Mouse (Mus musculus) MEL (cell line): ENCODE results near the gene Fus. TPM values are rescaled to one million over a fixed set of nuclear protein-coding genes. Genes with fewer than 3 reads are reported as not detected.

Experiments
- DNase-seq: peaks from one replicate; pipeline ENCODE4 v3.0.0; 2011; ENCODE audit warnings: low read depth, low spot score
- H3K27ac ChIP-seq: 2 replicates; pipeline ENCODE4 v1.5.1; 2012; ENCODE audit warnings: low read depth, mild to moderate bottlenecking, control low read depth, low read length, moderate library complexity; ENCODE audit not compliant: control insufficient read depth
- H3K27me3 ChIP-seq, 2 experiments: fragments of 150-350 bp in 1 of 2; sonication (generic) in 1 of 2; 2 replicates each; pipeline ENCODE4 v1.6.1; 2012; ENCODE audit warnings: low read length in 2 of 2, mild to moderate bottlenecking in 2 of 2, improper control_type of control experiment in 1 of 2, moderate library complexity in 1 of 2; ENCODE audit not compliant: insufficient read depth in 2 of 2, control insufficient read depth in 1 of 2
- H3K36me3 ChIP-seq, 2 experiments: 2 replicates each; pipeline ENCODE4 v1.6.1; 2012 to 2014; ENCODE audit warnings: low read length in 2 of 2, improper control_type of control experiment in 1 of 2, inconsistent platforms in 1 of 2, mild to moderate bottlenecking in 1 of 2; ENCODE audit not compliant: insufficient read depth in 2 of 2, control insufficient read depth in 1 of 2
- H3K4me1 ChIP-seq, 2 experiments: fragments of 150-350 bp in 1 of 2; sonication (generic) in 1 of 2; 2 replicates each; pipeline ENCODE4 v1.6.1; 2012; ENCODE audit warnings: low read length in 2 of 2, improper control_type of control experiment in 1 of 2, mild to moderate bottlenecking in 1 of 2; ENCODE audit not compliant: insufficient read depth in 2 of 2, control insufficient read depth in 1 of 2
- H3K4me3 ChIP-seq, 2 experiments: fragments of 150-350 bp in 1 of 2; sonication (generic) in 1 of 2; 2 replicates each; pipeline ENCODE4 v1.5.1; 2012; ENCODE audit warnings: low read depth in 2 of 2, low read length in 2 of 2, mild to moderate bottlenecking in 2 of 2, moderate library complexity in 2 of 2, control low read depth in 1 of 2, improper control_type of control experiment in 1 of 2; ENCODE audit not compliant: control insufficient read depth in 1 of 2, insufficient read depth in 1 of 2
- H3K79me2 ChIP-seq: 2 replicates; pipeline ENCODE4 v1.6.1; 2012; ENCODE audit warnings: mild to moderate bottlenecking, low read length, moderate library complexity; ENCODE audit not compliant: control insufficient read depth, poor library complexity, insufficient read depth
- H3K9ac ChIP-seq: 2 replicates; pipeline ENCODE4 v1.6.1; 2012; ENCODE audit warnings: low read depth, mild to moderate bottlenecking, control low read depth, low read length, moderate library complexity; ENCODE audit not compliant: control insufficient read depth, poor library complexity, severe bottlenecking
- H3K9me3 ChIP-seq: fragments of 150-350 bp; sonication (generic); replicated peaks from 2 replicates; pipeline ENCODE4 v1.6.1; 2012; ENCODE audit warnings: mild to moderate bottlenecking, low read length, improper control_type of control experiment, moderate library complexity; ENCODE audit not compliant: insufficient read depth
- CHD1 ChIP-seq: IDR thresholded peaks from 2 replicates; pipeline ENCODE4 v1.6.1; 2012; ENCODE audit warnings: low read depth, mild to moderate bottlenecking, inconsistent platforms, low read length, improper control_type of control experiment
- CTCF ChIP-seq, 3 experiments: IDR thresholded peaks in 2 of 3; conservative IDR thresholded peaks in 1 of 3; 2 replicates each; pipeline ENCODE4 v1.5.1; 2011 to 2012; ENCODE audit warnings: low read length in 3 of 3, low read depth in 2 of 3, mild to moderate bottlenecking in 2 of 3, improper control_type of control experiment in 1 of 3, inconsistent platforms in 1 of 3, mixed read lengths in 1 of 3, moderate library complexity in 1 of 3; ENCODE audit not compliant: control insufficient read depth in 1 of 3, insufficient read depth in 1 of 3, poor library complexity in 1 of 3, severe bottlenecking in 1 of 3
- E2F4 ChIP-seq: IDR thresholded peaks from 2 replicates; pipeline ENCODE4 v1.6.1; 2011; ENCODE audit warnings: low read depth, low read length, improper control_type of control experiment, borderline replicate concordance
- EP300 ChIP-seq, 2 experiments: IDR thresholded peaks; 2 replicates each; pipeline ENCODE4 v1.6.1; 2011; ENCODE audit warnings: improper control_type of control experiment in 2 of 2, low read length in 2 of 2, low read depth in 1 of 2, mild to moderate bottlenecking in 1 of 2
- ETS1 ChIP-seq: IDR thresholded peaks from 2 replicates; pipeline ENCODE4 v1.6.1; 2012; ENCODE audit warnings: low read depth, mild to moderate bottlenecking, inconsistent platforms, low read length, improper control_type of control experiment, moderate library complexity
- GABPA ChIP-seq: IDR thresholded peaks from 2 replicates; pipeline ENCODE4 v1.6.1; 2012; ENCODE audit warnings: low read depth, mild to moderate bottlenecking, inconsistent platforms, low read length, improper control_type of control experiment, moderate library complexity
- KAT2A ChIP-seq: conservative IDR thresholded peaks from 2 replicates; pipeline ENCODE4 v1.6.1; 2012; ENCODE audit warnings: low read depth, low read length, improper control_type of control experiment, inconsistent platforms
- MAFK ChIP-seq: IDR thresholded peaks from 2 replicates; pipeline ENCODE4 v1.6.1; 2011; ENCODE audit warnings: low read depth, mild to moderate bottlenecking, low read length, improper control_type of control experiment, borderline replicate concordance
- MAX ChIP-seq: IDR thresholded peaks from 2 replicates; pipeline ENCODE4 v1.6.1; 2011; ENCODE audit warnings: low read length, improper control_type of control experiment
- MEF2A ChIP-seq: IDR thresholded peaks from 2 replicates; pipeline ENCODE4 v1.6.1; 2014; ENCODE audit warnings: low read depth, mild to moderate bottlenecking, inconsistent platforms, low read length, improper control_type of control experiment; ENCODE audit not compliant: poor library complexity, insufficient replicate concordance, severe bottlenecking; ENCODE audit errors: extremely low read depth
- MXI1 ChIP-seq: IDR thresholded peaks from 2 replicates; pipeline ENCODE4 v1.6.1; 2011; ENCODE audit warnings: mild to moderate bottlenecking, low read depth, low read length, improper control_type of control experiment
- MYC ChIP-seq: IDR thresholded peaks from 2 replicates; pipeline ENCODE4 v1.6.1; 2011; ENCODE audit warnings: low read depth, mild to moderate bottlenecking, low read length, improper control_type of control experiment, moderate library complexity
- POLR2AphosphoS2 ChIP-seq: IDR thresholded peaks from 2 replicates; pipeline ENCODE4 v1.6.1; 2011; ENCODE audit warnings: low read length, improper control_type of control experiment
- RCOR1 ChIP-seq: IDR thresholded peaks from 2 replicates; pipeline ENCODE4 v1.6.1; 2012; ENCODE audit warnings: low read depth, mild to moderate bottlenecking, inconsistent platforms, low read length, improper control_type of control experiment
- SIN3A ChIP-seq: IDR thresholded peaks from 2 replicates; pipeline ENCODE4 v1.6.1; 2012; ENCODE audit warnings: low read length, improper control_type of control experiment, inconsistent platforms
- SMC3 ChIP-seq: IDR thresholded peaks from 2 replicates; pipeline ENCODE4 v1.6.1; 2011; ENCODE audit warnings: low read depth, low read length, improper control_type of control experiment
- TBP ChIP-seq: IDR thresholded peaks from 2 replicates; pipeline ENCODE4 v1.8.0; 2011; ENCODE audit warnings: low read depth, low read length, improper control_type of control experiment
- TCF12 ChIP-seq: IDR thresholded peaks from 2 replicates; pipeline ENCODE4 v1.6.1; 2014; ENCODE audit warnings: low read depth, mild to moderate bottlenecking, inconsistent platforms, low read length, improper control_type of control experiment, moderate library complexity
- UBTF ChIP-seq: IDR thresholded peaks from 2 replicates; pipeline ENCODE4 v1.6.1; 2012; ENCODE audit warnings: low read depth, mild to moderate bottlenecking, inconsistent platforms, low read length, improper control_type of control experiment, moderate library complexity, borderline replicate concordance; ENCODE audit not compliant: insufficient read depth
- USF1 ChIP-seq: IDR thresholded peaks from 2 replicates; pipeline ENCODE4 v1.6.1; 2014; ENCODE audit warnings: low read depth, mild to moderate bottlenecking, inconsistent platforms, low read length, improper control_type of control experiment, moderate library complexity
- USF2 ChIP-seq, 2 experiments: IDR thresholded peaks; 2 replicates each; pipeline ENCODE4 v1.6.1; 2011 to 2012; ENCODE audit warnings: improper control_type of control experiment in 2 of 2, low read length in 2 of 2, borderline replicate concordance in 1 of 2, inconsistent platforms in 1 of 2, low read depth in 1 of 2, mild to moderate bottlenecking in 1 of 2; ENCODE audit not compliant: insufficient read depth in 1 of 2
- ZNF384 ChIP-seq: IDR thresholded peaks from 2 replicates; pipeline ENCODE4 v1.6.1; 2012; ENCODE audit warnings: low read depth, mild to moderate bottlenecking, inconsistent platforms, low read length, improper control_type of control experiment
- polyA plus RNA-seq, 2 experiments: library from polyadenylated mRNA; stranded (reverse) in 1 of 2; unstranded in 1 of 2; fragments of >175 nt in 1 of 2; fragments of >200 nt in 1 of 2; gene quantifications; 2 replicates each; pipeline versions ENCODE4 v1.2.1 to v1.2.4; 2012; ENCODE audit warnings: low replicate concordance in 2 of 2, low read depth in 1 of 2; ENCODE audit not compliant: insufficient read length in 2 of 2, insufficient read depth in 1 of 2, missing spikeins in 1 of 2
- total RNA-seq: library from RNA; depleted of rRNA; stranded (reverse); fragments of 300-350 nt; gene quantifications from 2 replicates; pipeline ENCODE4 v1.2.3, GENCODE M21; 2012

Fus gene
- total and polyA plus RNA-seq, 3 experiments: 49.7 to 848 (median 346) TPM

DNA sequence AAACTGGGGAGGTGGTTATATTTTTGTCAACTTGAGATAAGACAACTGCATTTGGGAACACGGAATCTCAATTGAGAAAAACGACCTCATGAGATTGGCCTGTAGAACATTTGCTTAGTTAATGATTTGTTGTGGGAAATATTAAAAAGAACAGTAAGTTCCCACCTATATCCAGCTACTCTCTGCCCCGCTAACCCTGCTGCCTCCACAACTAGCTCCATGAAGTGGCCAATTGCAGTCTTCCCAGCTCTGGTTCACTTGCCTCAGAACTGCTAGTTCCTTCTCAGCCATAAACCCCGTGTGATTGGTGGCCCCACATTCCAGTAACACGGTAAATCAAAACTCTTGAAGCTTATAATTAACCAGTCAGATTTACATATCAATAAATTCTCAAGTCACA is 7.9 kb upstream of the Fus start:
- H3K79me2 ChIP-seq: no peaks in the 10 kb centered on the region
- no peaks in the 10 kb centered on the region for H3K9me3 ChIP-seq
- H3K4me3 ChIP-seq: no peak overlapping the region
- no peak overlapping the region for H3K27ac ChIP-seq
- H3K9ac ChIP-seq: no peak overlapping the region
- TF ChIP-seq CHD1: no peak
- no peak for TF ChIP-seq POLR2AphosphoS2
- TF ChIP-seq TCF12: no peak
- no peak for TF ChIP-seq MYC
- TF ChIP-seq UBTF: no peak
- no peak for TF ChIP-seq TBP
- no peak for TF ChIP-seq E2F4
- TF ChIP-seq MXI1: no peak
- no peak for TF ChIP-seq MEF2A
- TF ChIP-seq USF1: no peak
- TF ChIP-seq CTCF (IDR thresholded peaks at IDR 0.05 in 2 of 3, conservative IDR thresholded peaks at IDR 0.05 in 1 of 3; ENCODE audit: control insufficient read depth in 1 of 3, insufficient read depth in 1 of 3, low read depth in 2 of 3, low read length in 3 of 3, poor library complexity in 1 of 3, severe bottlenecking in 1 of 3): no peak
- no peak for TF ChIP-seq EP300 (IDR thresholded peaks at IDR 0.05; ENCODE audit: low read depth in 1 of 2, low read length in 2 of 2)
- no peak for TF ChIP-seq SMC3
- TF ChIP-seq, all 39 proteins: peak for 0
- H3K4me1 ChIP-seq: no peaks in the 10 kb centered on the region
- no peaks in the 10 kb centered on the region for H3K36me3 ChIP-seq
- H3K27me3 ChIP-seq: peaks cover 8 to 13% of the 10 kb centered on the region in 2 experiments; a peak in 3 of 4 replicates
- no peak for DNase-seq

DNA sequence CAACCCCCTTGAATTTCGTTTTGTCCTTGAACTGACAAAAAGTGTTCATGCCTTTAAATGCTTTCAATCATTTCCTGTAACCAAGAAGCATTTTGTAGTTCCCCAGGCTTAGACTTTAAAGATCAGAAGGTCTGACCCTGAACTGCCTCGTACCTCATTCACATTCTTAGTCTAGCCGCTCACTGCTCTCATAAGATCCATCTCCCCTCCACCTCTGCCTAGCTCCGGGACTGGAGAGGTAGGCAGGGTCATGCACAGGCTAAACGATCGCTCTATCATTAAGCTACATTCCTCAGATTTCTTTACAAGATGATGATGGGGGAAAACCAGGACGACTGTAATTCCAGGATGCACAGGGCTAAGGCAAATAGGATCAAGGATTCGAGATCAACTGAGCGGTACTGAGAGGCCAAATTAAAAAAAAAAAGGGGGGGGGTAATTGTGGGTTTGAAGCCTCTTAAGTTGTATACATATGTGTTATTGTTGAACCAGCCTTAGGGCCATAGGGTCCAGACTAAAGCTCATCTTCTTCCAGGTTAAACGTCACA is 812 bp upstream of the Fus start:
- peak; percentile 67 for DNase-seq
- Histone ChIP-seq H3K27ac (peak overlapping the region; percentile 83), H3K9ac (peak overlapping the region; percentile 82), H3K36me3 (peaks cover 11 to 24% of the 10 kb centered on the region in 2 experiments), H3K4me1 (peaks cover 3 to 13% of the 10 kb centered on the region in 2 experiments), H3K4me3 (peak overlapping the region; percentile 74 to 75), H3K9me3 (no peaks in the 10 kb centered on the region), H3K79me2 (peaks cover 33% of the 10 kb centered on the region), H3K27me3 (no peaks in the 10 kb centered on the region)
- TF ChIP-seq RCOR1 (no peak), MAX (no peak), CHD1 (no peak), E2F4 (no peak), TCF12 (no peak), USF2 (IDR thresholded peaks at IDR 0.05; ENCODE audit: borderline replicate concordance in 1 of 2, insufficient read depth in 1 of 2, low read depth in 1 of 2, low read length in 2 of 2) (no peak), GABPA (no peak), ETS1 (no peak), POLR2AphosphoS2 (no peak), ZNF384 (no peak), KAT2A (no peak), SIN3A (no peak), MAFK (no peak)
